In the genomic region with DNA sequence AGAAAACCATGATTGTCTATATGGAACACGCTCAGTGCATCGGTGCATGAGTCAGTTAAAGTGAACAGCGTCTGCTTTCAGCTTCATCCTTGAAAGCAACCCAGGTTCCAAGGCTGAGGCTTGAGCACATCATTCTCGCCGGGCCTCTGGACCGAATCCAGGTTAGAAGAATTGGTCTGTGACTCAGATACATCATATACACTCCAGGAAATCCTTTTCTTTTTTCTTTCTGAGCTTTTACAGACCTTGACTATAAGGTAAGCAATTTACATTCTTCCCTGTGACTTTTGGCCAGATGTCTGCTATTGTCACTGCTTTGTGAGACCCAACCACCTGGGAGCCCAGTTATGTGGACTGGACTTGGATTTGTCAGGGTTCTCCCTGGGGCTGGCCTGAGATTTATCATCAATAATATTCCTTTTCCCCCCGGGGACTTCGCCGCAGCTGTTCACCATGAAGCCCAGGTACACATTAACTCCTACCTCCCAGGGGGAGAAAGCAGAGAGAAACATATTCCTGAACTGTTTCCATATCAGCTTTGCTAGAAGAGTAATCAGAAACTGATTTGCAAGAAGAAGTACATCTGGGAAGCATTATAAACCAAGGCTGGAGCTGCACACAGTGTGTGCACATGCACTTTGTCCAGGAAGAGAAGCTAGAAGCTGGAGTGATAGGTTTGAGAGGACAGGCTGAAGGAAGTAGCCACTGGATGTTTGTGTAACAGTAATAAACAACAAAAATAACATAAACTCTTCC, we compare ENCODE assay signal across 11 mouse cellular contexts. TPM values are rescaled to one million over a fixed set of nuclear protein-coding genes. Genes with fewer than 3 reads are reported as not detected.
DNase-seq lines count a peak whose midpoint lies in the region; ATAC-seq and TF ChIP-seq lines count a peak whose summit lies in the region.
"Had no signal": no experiment of that assay in that cellular context is flagged by ENCODE, and none has a peak within 500 bp of the region (broad histone marks: within the 10 kb centered on the region; RNA-seq: fewer than 3 reads in every experiment).

No protein-coding gene starts in this region.

- H3K4me1 ChIP-seq in lung, embryonic 15.5 days, result peaks cover 44% of the 10 kb centered on the region
- peaks cover 27% of the 10 kb centered on the region for H3K4me1 ChIP-seq in embryonic facial prominence, embryonic 14.5 days (ENCODE audit: control insufficient read depth, insufficient read depth, low read length)

- intact Hi-C loops in gastrocnemius, adult 2 months (cut with DNase I), result no loop called here

- no peaks in the 10 kb centered on the region for H3K27me3 ChIP-seq in lung, embryonic 15.5 days
- H3K27me3 ChIP-seq in embryonic facial prominence, embryonic 14.5 days (replicated peaks; ENCODE audit: control insufficient read depth, insufficient read depth, low read length), result no peaks in the 10 kb centered on the region

- no peaks in the 10 kb centered on the region for H3K36me3 ChIP-seq in lung, embryonic 15.5 days
- H3K36me3 ChIP-seq in embryonic facial prominence, embryonic 14.5 days (ENCODE audit: control insufficient read depth, insufficient read depth, low read length), result no peaks in the 10 kb centered on the region

- H3K9ac ChIP-seq in lung, embryonic 15.5 days, result no peak overlapping the region
- no peak overlapping the region for H3K9ac ChIP-seq in embryonic facial prominence, embryonic 14.5 days (ENCODE audit: low read depth, low read length)

- no peak overlapping the region for H3K4me3 ChIP-seq in gastrocnemius, adult 2 months
- H3K4me3 ChIP-seq in lung, embryonic 15.5 days, result no peak overlapping the region
- no peak overlapping the region for H3K4me3 ChIP-seq in embryonic facial prominence, embryonic 14.5 days (ENCODE audit: low read depth, low read length)

- peak; percentile 28; the same call in 1 of the 2 replicates for ATAC-seq in lung, embryonic 15.5 days (ENCODE audit: borderline replicate concordance, extremely low read depth, low FRiP score, low TSS enrichment)
- peak; percentile 81 for ATAC-seq in embryonic facial prominence, embryonic 14.5 days (ENCODE audit: low read depth)

- WGBS in lung, embryonic 15.5 days, result 44% methylated on average over 9 of the region's 9 CpGs
- WGBS in embryonic facial prominence, embryonic 14.5 days, result 44% methylated on average over 9 of the region's 9 CpGs

- peak overlapping the region; percentile 11; the same call in 1 of the 2 replicates for H3K4me2 ChIP-seq in lung, embryonic 15.5 days
- no peak overlapping the region for H3K4me2 ChIP-seq in embryonic facial prominence, embryonic 14.5 days (ENCODE audit: low read depth, low read length)

- no peak for TF ChIP-seq CTCF in gastrocnemius, adult 2 months (IDR thresholded peaks at IDR 0.05)

- DNase-seq in gastrocnemius, adult 2 months, result no peak
- DNase-seq in gastrocnemius, adult 8-10 months (ENCODE audit: low spot score in 2 of 2), result no peak
- no peak for DNase-seq in lung, postnatal 25 days (ENCODE audit: low spot score)
- peak; percentile 91 for DNase-seq in embryonic facial prominence, embryonic 14.5 days (ENCODE audit: low spot score)
- DNase-seq in skeletal muscle tissue, adult 2 months (ENCODE audit: low read depth, low spot score), result peak; percentile 12
- DNase-seq in spleen, postnatal 14 days (ENCODE audit: low spot score in 2 of 2), result no peak
- DNase-seq in ovary, postnatal 10 days (ENCODE audit: low spot score), result no peak
- DNase-seq: cerebellum, adult 11-12 months had no signal

- peak overlapping the region; percentile 25; the same call in 1 of the 2 replicates for H3K27ac ChIP-seq in gastrocnemius, adult 2 months
- peak overlapping the region; percentile 87 for H3K27ac ChIP-seq in lung, embryonic 15.5 days
- peak overlapping the region; percentile 84 for H3K27ac ChIP-seq in embryonic facial prominence, embryonic 14.5 days (replicated peaks; ENCODE audit: low read depth, low read length)

- no peaks in the 10 kb centered on the region for H3K9me3 ChIP-seq in lung, embryonic 15.5 days
- H3K9me3 ChIP-seq in embryonic facial prominence, embryonic 14.5 days (ENCODE audit: control insufficient read depth, low read length), result no peaks in the 10 kb centered on the region

RNA-seq across cellular contexts. Expression of a gene that starts 55.2 kb away (rescaled TPM):
- not detected for total RNA-seq in gastrocnemius, adult 2 months (2021)
- not detected for total RNA-seq in gastrocnemius, adult 8-10 months (2022)
- polyA plus RNA-seq in lung, embryonic 15.5 days (2015; fragmentation: Nextera tagmentation; extraction: Ambion mirVana), result not detected in 2 replicates
- not detected in 2 replicates for polyA plus RNA-seq in embryonic facial prominence, embryonic 14.5 days (2014; fragmentation: Nextera tagmentation; extraction: Ambion mirVana)
- total RNA-seq: left cerebral cortex, adult 8-10 months had no signal
- polyA plus RNA-seq: hindbrain, embryonic 16.5 days had no signal

Comparison
In these comparisons a context has a peak if more than half of its experiments do, and no peak if none do; other contexts are left out.
1. DNase-seq: peak in embryonic facial prominence, embryonic 14.5 days (single experiment) and skeletal muscle tissue, adult 2 months (single experiment); none in gastrocnemius, adult 2 months (single experiment), gastrocnemius, adult 8-10 months (0 of 2), lung, postnatal 25 days (single experiment), spleen, postnatal 14 days (0 of 2) and ovary, postnatal 10 days (single experiment).
2. H3K27ac ChIP-seq: peak in every context shown above with its lines; median percentile 87 in lung, embryonic 15.5 days; 84 in embryonic facial prominence, embryonic 14.5 days; 25 in gastrocnemius, adult 2 months.